Mouse (Mus musculus) heart, postnatal 0 days (tissue): ENCODE measurements at regions not wholly inside any gene's neighbourhood (a gene's known extent, or its start where the extent isn't known, plus 50 kb on each side); places are given as distances from the start of the nearest gene placed in this dataset.

ENCODE experiments used
- CTCF ChIP-seq: IDR thresholded peaks from 2 replicates; pipeline ENCODE4 v1.5.1; 2016; ENCODE audit warnings: antibody characterized with exemption, control low read depth, low read depth
- EP300 ChIP-seq: IDR thresholded peaks from 2 replicates; pipeline ENCODE4 v1.6.1; 2016; ENCODE audit warnings: antibody characterized with exemption, low read depth

DNA sequence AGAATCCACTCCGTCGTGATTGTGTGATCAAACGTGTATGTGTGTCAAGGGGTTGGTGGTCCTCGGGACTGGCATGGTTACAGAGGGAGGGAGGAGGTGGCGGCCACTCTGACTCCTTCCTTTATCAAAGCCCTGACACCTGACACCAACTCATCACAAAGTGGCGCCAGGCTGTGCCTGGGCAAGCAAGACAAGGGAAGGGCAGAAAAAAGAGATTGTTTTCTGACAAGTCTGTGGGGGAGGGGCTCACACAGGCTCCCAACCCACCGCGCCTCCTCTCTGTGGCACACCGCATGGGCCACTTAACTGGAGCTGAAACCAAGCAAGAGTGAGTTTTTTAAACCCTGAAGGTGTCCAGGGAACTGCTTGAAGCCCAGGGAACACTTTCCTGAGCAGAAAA lies 68.5 kb downstream of the Ier5 start:
- TF ChIP-seq CTCF (no peak), EP300 (no peak)
